ENCODE assay signal across 1 mouse cellular context in the genomic region with DNA sequence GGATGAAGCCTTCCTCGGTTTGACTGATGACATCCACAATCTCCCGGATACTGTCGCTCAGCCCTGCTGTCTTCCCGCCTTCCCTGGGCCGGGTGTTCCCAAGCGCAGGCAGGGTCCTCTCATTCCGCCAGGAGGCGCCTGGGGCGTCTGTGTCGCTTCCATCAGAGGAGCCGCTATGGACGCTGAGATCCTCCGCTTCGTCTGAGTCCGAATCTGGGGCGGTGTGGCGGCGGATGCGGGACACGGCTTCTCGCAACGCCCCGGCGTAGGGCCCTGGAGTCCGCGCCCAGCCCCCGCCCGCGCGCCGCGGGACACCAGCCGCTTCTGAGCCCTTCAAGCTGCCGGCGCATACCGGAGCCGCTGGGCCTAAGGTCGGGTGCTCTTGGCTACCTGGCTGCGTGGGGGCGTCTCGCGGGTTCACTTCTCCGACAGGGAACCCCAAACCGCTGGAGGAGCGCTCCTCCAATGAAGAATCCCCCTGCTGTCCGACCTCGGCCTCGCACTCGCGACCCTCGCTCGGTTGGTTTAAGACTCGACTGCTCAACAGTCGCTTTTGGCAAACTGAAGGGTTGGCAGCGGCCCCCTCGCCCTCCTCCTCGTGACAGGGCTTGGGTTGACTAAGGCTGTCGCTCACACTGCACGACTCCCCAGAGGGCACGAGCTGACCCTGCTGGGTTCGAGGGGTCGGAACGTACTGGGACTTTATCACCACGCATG.
TF ChIP-seq lines count a peak whose summit lies in the region.

No protein-coding gene starts in this region.

TF ChIP-seq in myocyte, 11 proteins besides CTCF, POLR2A, EP300 and RAD21:
- TF ChIP-seq TCF12 (IDR thresholded peaks at IDR 0.05; ENCODE audit: insufficient read depth, poor library complexity, severe bottlenecking) = no peak
- no peak for TF ChIP-seq MYOG (IDR thresholded peaks at IDR 0.05; ENCODE audit: control insufficient read depth in 1 of 3, insufficient read depth in 1 of 3, insufficient read length in 2 of 3, low read depth in 2 of 3)
- no peak for TF ChIP-seq TCF3 (IDR thresholded peaks at IDR 0.05; ENCODE audit: insufficient read length, low read depth)
- no peak for TF ChIP-seq REST (IDR thresholded peaks at IDR 0.05; ENCODE audit: insufficient read depth, insufficient read length)
- no peak for TF ChIP-seq USF1 (IDR thresholded peaks at IDR 0.05; ENCODE audit: low read depth)
- TF ChIP-seq POLR2AphosphoS2 (IDR thresholded peaks at IDR 0.05; ENCODE audit: insufficient read length, low read depth) = no peak
- TF ChIP-seq SRF (IDR thresholded peaks at IDR 0.05; ENCODE audit: control insufficient read depth, insufficient read length, low read depth) = no peak
- TF ChIP-seq CEBPB (IDR thresholded peaks at IDR 0.05; ENCODE audit: insufficient read depth, poor library complexity, severe bottlenecking) = no peak
- no peak for TF ChIP-seq E2F4 (IDR thresholded peaks at IDR 0.05; ENCODE audit: insufficient read depth)
